Mouse (Mus musculus) NIH3T3 (cell line): ENCODE measurements around the gene Fbxw21.

Source experiments
- DNase-seq: peaks from one replicate; pipeline ENCODE4 v3.0.0-alpha.2; 2012; ENCODE audit warnings: low read depth

Gene Fbxw21

GRCm38 (mm10) chr9:109111101-109111500 is 50.7 kb downstream of the Fbxw21 start:
- no peak for DNase-seq

GRCm38 (mm10) chr9:109110240-109110639 is 51.6 kb downstream of the Fbxw21 start:
- DNase-seq, result no peak

GRCm38 (mm10) chr9:109107341-109107740 is 54.5 kb downstream of the Fbxw21 start:
- no peak for DNase-seq

GRCm38 (mm10) chr9:109105648-109106047 is 56.2 kb downstream of the Fbxw21 start:
- DNase-seq, result no peak

GRCm38 (mm10) chr9:109105011-109105410 is 56.8 kb downstream of the Fbxw21 start:
- no peak for DNase-seq

GRCm38 (mm10) chr9:109104083-109104482 is 57.8 kb downstream of the Fbxw21 start:
- DNase-seq, result no peak

GRCm38 (mm10) chr9:109103250-109103649 is 58.6 kb downstream of the Fbxw21 start:
- DNase-seq, result peak; percentile 15

- no peak for DNase-seq
These were observed 59.3 kb downstream of the Fbxw21 start for GRCm38 (mm10) chr9:109102541-109102940.

- DNase-seq, result no peak
These were observed 59.9 kb downstream of the Fbxw21 start for GRCm38 (mm10) chr9:109101933-109102445.

- DNase-seq, result no peak
These were observed 61.4 kb downstream of the Fbxw21 start for GRCm38 (mm10) chr9:109100307-109100928.

- DNase-seq, result peak; percentile 42
These were observed 62.9 kb downstream of the Fbxw21 start for GRCm38 (mm10) chr9:109098969-109099368.

- DNase-seq, result no peak
These were observed 63.5 kb downstream of the Fbxw21 start for GRCm38 (mm10) chr9:109098366-109098765.

- peak; percentile 14 for DNase-seq
These were observed 64.0 kb downstream of the Fbxw21 start for GRCm38 (mm10) chr9:109097831-109098230.

GRCm38 (mm10) chr9:109097291-109097690 is 64.5 kb downstream of the Fbxw21 start:
- DNase-seq, result no peak

GRCm38 (mm10) chr9:109096856-109097255 is 65.0 kb downstream of the Fbxw21 start:
- no peak for DNase-seq

GRCm38 (mm10) chr9:109096251-109096661 is 65.6 kb downstream of the Fbxw21 start:
- DNase-seq, result peak; percentile 60

- DNase-seq, result peak; percentile 59
These were observed 66.5 kb downstream of the Fbxw21 start, which contains the start of gene Plxnb1 for GRCm38 (mm10) chr9:109095137-109095982. TSS of gene Plxnb1 (plus strand) at chr9:109095389.

- peak; percentile 51 for DNase-seq
These were observed 67.2 kb downstream of the Fbxw21 start for GRCm38 (mm10) chr9:109094553-109095136.

GRCm38 (mm10) chr9:109093786-109094552 is 67.9 kb downstream of the Fbxw21 start:
- DNase-seq, result no peak

GRCm38 (mm10) chr9:109092799-109093198 is 69.0 kb downstream of the Fbxw21 start:
- no peak for DNase-seq

- DNase-seq, result no peak
These were observed 70.0 kb downstream of the Fbxw21 start for GRCm38 (mm10) chr9:109091802-109092201.

- DNase-seq, result no peak
These were observed 71.4 kb downstream of the Fbxw21 start for GRCm38 (mm10) chr9:109090446-109090845.
